Mouse (Mus musculus) layer of hippocampus, adult 9-10 months (tissue): ENCODE results near the gene Lingo2.
A peak's percentile ranks its signal among the peaks of the same experiment; 100 is the strongest.

Source experiments
- DNase-seq: peaks from one replicate; pipeline ENCODE4 v3.0.0; 2022; ENCODE audit warnings: low spot score

Gene Lingo2

GRCm38 (mm10) chr4:36560997-36561396 is 390.6 kb downstream of the Lingo2 start:
- DNase-seq: no peak

- DNase-seq: no peak
Observed at GRCm38 (mm10) chr4:36540664-36541360, 410.7 kb downstream of the Lingo2 start.

GRCm38 (mm10) chr4:36533895-36534294 is 417.7 kb downstream of the Lingo2 start:
- no peak for DNase-seq

- DNase-seq: no peak
Observed at GRCm38 (mm10) chr4:36490255-36490654, 461.3 kb downstream of the Lingo2 start.

- DNase-seq: peak; percentile 60
Observed at GRCm38 (mm10) chr4:36435211-36435610, 516.3 kb downstream of the Lingo2 start.

GRCm38 (mm10) chr4:36426192-36426591 is 525.4 kb downstream of the Lingo2 start:
- no peak for DNase-seq

GRCm38 (mm10) chr4:36407350-36407749 is 544.2 kb downstream of the Lingo2 start:
- DNase-seq: no peak

- no peak for DNase-seq
Observed at GRCm38 (mm10) chr4:36368925-36369324, 582.6 kb downstream of the Lingo2 start.

- no peak for DNase-seq
Observed at GRCm38 (mm10) chr4:36354401-36354800, 597.1 kb downstream of the Lingo2 start.

GRCm38 (mm10) chr4:36331741-36332140 is 619.8 kb downstream of the Lingo2 start:
- DNase-seq: no peak

GRCm38 (mm10) chr4:36325603-36326002 is 625.9 kb downstream of the Lingo2 start:
- DNase-seq: no peak

- no peak for DNase-seq
Observed at GRCm38 (mm10) chr4:36313067-36313466, 638.5 kb downstream of the Lingo2 start.

- DNase-seq: no peak
Observed at GRCm38 (mm10) chr4:36311431-36311830, 640.1 kb downstream of the Lingo2 start.

GRCm38 (mm10) chr4:36305228-36305627 is 646.3 kb downstream of the Lingo2 start:
- DNase-seq: no peak

GRCm38 (mm10) chr4:36289701-36290053 is 661.9 kb downstream of the Lingo2 start:
- DNase-seq: no peak

- peak; percentile 60 for DNase-seq
Observed at GRCm38 (mm10) chr4:36288813-36289700, 662.5 kb downstream of the Lingo2 start.

- no peak for DNase-seq
Observed at GRCm38 (mm10) chr4:36262436-36263169, 688.9 kb downstream of the Lingo2 start.

- peak; percentile 11 for DNase-seq
Observed at GRCm38 (mm10) chr4:36186231-36186922, 765.2 kb downstream of the Lingo2 start.

- no peak for DNase-seq
Observed at GRCm38 (mm10) chr4:36183643-36184042, 767.9 kb downstream of the Lingo2 start.

- DNase-seq: no peak
Observed at GRCm38 (mm10) chr4:36170099-36170498, 781.4 kb downstream of the Lingo2 start.

- DNase-seq: no peak
Observed at GRCm38 (mm10) chr4:36131341-36131740, 820.2 kb downstream of the Lingo2 start.

GRCm38 (mm10) chr4:36095482-36095881 is 856.1 kb downstream of the Lingo2 start:
- no peak for DNase-seq
